Mouse (Mus musculus) splenic B cell, adult 2 months (primary cell): Measurements from ENCODE around the gene Tmem100.

Experiments used
- DNase-seq: peaks from one replicate; pipeline ENCODE4 v3.0.0-alpha.2; 2011; ENCODE audit warnings: low read depth, low spot score
- H3K27me3 ChIP-seq: 2 replicates; pipeline ENCODE4 v1.6.1; 2012; ENCODE audit warnings: mild to moderate bottlenecking, low read length, moderate library complexity, mixed read lengths; ENCODE audit not compliant: control insufficient read depth, poor library complexity, insufficient read depth, severe bottlenecking
- H3K36me3 ChIP-seq: 2 replicates; pipeline ENCODE4 v1.6.1; 2012; ENCODE audit warnings: mild to moderate bottlenecking, low read length, moderate library complexity, mixed read lengths; ENCODE audit not compliant: control insufficient read depth, poor library complexity, insufficient read depth, severe bottlenecking

Tmem100 gene

GRCm38 (mm10) chr11:90062657-90063056 is 32.5 kb downstream of the Tmem100 start:
- Histone ChIP-seq H3K36me3 (no peaks in the 10 kb centered on the region), H3K27me3 (no peaks in the 10 kb centered on the region)
- DNase-seq: no peak

GRCm38 (mm10) chr11:90066405-90067250 is 36.5 kb downstream of the Tmem100 start:
- DNase-seq: no peak
- Histone ChIP-seq H3K36me3 (no peaks in the 10 kb centered on the region), H3K27me3 (no peaks in the 10 kb centered on the region)

- Histone ChIP-seq H3K27me3 (no peaks in the 10 kb centered on the region), H3K36me3 (no peaks in the 10 kb centered on the region)
- no peak for DNase-seq
These were observed 41.6 kb downstream of the Tmem100 start for GRCm38 (mm10) chr11:90071747-90072146.

GRCm38 (mm10) chr11:90073201-90073600 is 43.1 kb downstream of the Tmem100 start:
- Histone ChIP-seq H3K27me3 (no peaks in the 10 kb centered on the region), H3K36me3 (no peaks in the 10 kb centered on the region)
- DNase-seq: no peak

- Histone ChIP-seq H3K36me3 (no peaks in the 10 kb centered on the region), H3K27me3 (no peaks in the 10 kb centered on the region)
- no peak for DNase-seq
These were observed 46.5 kb downstream of the Tmem100 start for GRCm38 (mm10) chr11:90076666-90077065.

- Histone ChIP-seq H3K27me3 (no peaks in the 10 kb centered on the region), H3K36me3 (no peaks in the 10 kb centered on the region)
- no peak for DNase-seq
These were observed 50.6 kb downstream of the Tmem100 start for GRCm38 (mm10) chr11:90080678-90081267.

GRCm38 (mm10) chr11:90081820-90082596 is 51.9 kb downstream of the Tmem100 start:
- H3K36me3 ChIP-seq: no peaks in the 10 kb centered on the region
- no peaks in the 10 kb centered on the region for H3K27me3 ChIP-seq
- DNase-seq: no peak

- no peak for DNase-seq
- Histone ChIP-seq H3K27me3 (no peaks in the 10 kb centered on the region), H3K36me3 (no peaks in the 10 kb centered on the region)
These were observed 52.9 kb downstream of the Tmem100 start for GRCm38 (mm10) chr11:90083042-90083441.

- Histone ChIP-seq H3K36me3 (no peaks in the 10 kb centered on the region), H3K27me3 (no peaks in the 10 kb centered on the region)
- no peak for DNase-seq
These were observed 54.0 kb downstream of the Tmem100 start for GRCm38 (mm10) chr11:90084166-90084565.
